Mouse (Mus musculus) brain, embryonic 14.5 days (tissue): ENCODE results near the gene Pld1.

Source experiments
- CTCF ChIP-seq: fragments of 200-500 bp; IDR thresholded peaks from 2 replicates; pipeline ENCODE4 v1.5.1; 2012; ENCODE audit warnings: inconsistent platforms, mild to moderate bottlenecking, moderate library complexity, borderline replicate concordance; ENCODE audit not compliant: insufficient read depth, insufficient read length; ENCODE audit errors: extremely low read depth
- POLR2A ChIP-seq: fragments of 200-500 bp; IDR thresholded peaks from 2 replicates; pipeline ENCODE4 v1.6.1; 2012; ENCODE audit warnings: mild to moderate bottlenecking, inconsistent platforms, borderline replicate concordance; ENCODE audit not compliant: poor library complexity, insufficient read depth, insufficient read length, severe bottlenecking; ENCODE audit errors: extremely low read depth

- TF ChIP-seq POLR2A (no peak), CTCF (no peak)
Observed at GRCm38 (mm10) chr3:28060713-28061112, 122.2 kb downstream of the Pld1 start.
